Mouse (Mus musculus): Measurements from ENCODE around the gene Prkcb. TPM values are rescaled to one million over a fixed set of nuclear protein-coding genes. Genes with fewer than 3 reads are reported as not detected.

Prkcb gene
- polyA plus RNA-seq, 1 experiment from 2014 or later: 2.1 TPM

- Histone ChIP-seq H3K9ac (ENCODE audit: low read depth, low read length) (no peak overlapping the region), H3K9me3 (replicated peaks; ENCODE audit: low read length) (no peaks in the 10 kb centered on the region), H3K4me1 (replicated peaks; ENCODE audit: insufficient read depth, low read length) (no peaks in the 10 kb centered on the region), H3K4me2 (ENCODE audit: low read length) (no peak overlapping the region), H3K27ac (no peak overlapping the region), H3K4me3 (replicated peaks; ENCODE audit: low read depth, low read length) (no peak overlapping the region), H3K36me3 (ENCODE audit: insufficient read depth, low read length) (no peaks in the 10 kb centered on the region), H3K27me3 (ENCODE audit: insufficient read depth, low read length) (no peaks in the 10 kb centered on the region)
- DNase-seq (ENCODE audit: low spot score): no peak
- ATAC-seq (replicated peaks; ENCODE audit: low FRiP score, low read depth): no peak
- 84% methylated on average over 10 of the region's 10 CpGs for whole genome bisulfite sequencing
- no peak for TF ChIP-seq CTCF (IDR thresholded peaks at IDR 0.05; ENCODE audit: low read depth)
These were observed 360.8 kb downstream of the Prkcb start for GRCm38 (mm10) chr7:122649306-122649705.

GRCm38 (mm10) chr7:122652523-122652922 lies 364.0 kb downstream of the Prkcb start:
- no peaks in the 10 kb centered on the region for H3K4me1 ChIP-seq (replicated peaks; ENCODE audit: insufficient read depth, low read length)
- no peak for DNase-seq (ENCODE audit: low spot score)
- no peak for ATAC-seq (replicated peaks; ENCODE audit: low FRiP score, low read depth)
- no peak overlapping the region for H3K9ac ChIP-seq (ENCODE audit: low read depth, low read length)
- no peaks in the 10 kb centered on the region for H3K9me3 ChIP-seq (replicated peaks; ENCODE audit: low read length)
- no peak for TF ChIP-seq CTCF (IDR thresholded peaks at IDR 0.05; ENCODE audit: low read depth)
- H3K4me2 ChIP-seq (ENCODE audit: low read length): no peak overlapping the region
- 77% methylated on average over 3 of the region's 3 CpGs for WGBS
- H3K4me3 ChIP-seq (replicated peaks; ENCODE audit: low read depth, low read length): no peak overlapping the region
- no peaks in the 10 kb centered on the region for H3K36me3 ChIP-seq (ENCODE audit: insufficient read depth, low read length)
- no peak overlapping the region for H3K27ac ChIP-seq
- no peaks in the 10 kb centered on the region for H3K27me3 ChIP-seq (ENCODE audit: insufficient read depth, low read length)

- no peaks in the 10 kb centered on the region for H3K4me1 ChIP-seq (replicated peaks; ENCODE audit: insufficient read depth, low read length)
- ATAC-seq (replicated peaks; ENCODE audit: low FRiP score, low read depth) (no peak), DNase-seq (ENCODE audit: low spot score) (no peak)
- H3K27me3 ChIP-seq (ENCODE audit: insufficient read depth, low read length): no peaks in the 10 kb centered on the region
- no peak overlapping the region for H3K4me2 ChIP-seq (ENCODE audit: low read length)
- TF ChIP-seq CTCF (IDR thresholded peaks at IDR 0.05; ENCODE audit: low read depth): no peak
- H3K4me3 ChIP-seq (replicated peaks; ENCODE audit: low read depth, low read length): no peak overlapping the region
- 90% methylated on average over 3 of the region's 3 CpGs for WGBS
- H3K9me3 ChIP-seq (replicated peaks; ENCODE audit: low read length): no peaks in the 10 kb centered on the region
- no peak overlapping the region for H3K9ac ChIP-seq (ENCODE audit: low read depth, low read length)
- H3K27ac ChIP-seq: no peak overlapping the region
- H3K36me3 ChIP-seq (ENCODE audit: insufficient read depth, low read length): no peaks in the 10 kb centered on the region
These were observed 368.1 kb downstream of the Prkcb start for GRCm38 (mm10) chr7:122656671-122657070.

GRCm38 (mm10) chr7:122657423-122658126 lies 369.0 kb downstream of the Prkcb start:
- TF ChIP-seq CTCF (IDR thresholded peaks at IDR 0.05; ENCODE audit: low read depth): no peak
- no peak overlapping the region for H3K9ac ChIP-seq (ENCODE audit: low read depth, low read length)
- no peak for ATAC-seq (replicated peaks; ENCODE audit: low FRiP score, low read depth)

GRCm38 (mm10) chr7:122665311-122666049 lies 376.9 kb downstream of the Prkcb start:
- no peak overlapping the region for H3K4me3 ChIP-seq (replicated peaks; ENCODE audit: low read depth, low read length)
- ATAC-seq (replicated peaks; ENCODE audit: low FRiP score, low read depth): no peak
- H3K9ac ChIP-seq (ENCODE audit: low read depth, low read length): no peak overlapping the region
- TF ChIP-seq CTCF (IDR thresholded peaks at IDR 0.05; ENCODE audit: low read depth): no peak
- H3K27me3 ChIP-seq (ENCODE audit: insufficient read depth, low read length): no peaks in the 10 kb centered on the region
- H3K36me3 ChIP-seq (ENCODE audit: insufficient read depth, low read length): no peaks in the 10 kb centered on the region
- DNase-seq (ENCODE audit: low spot score): no peak
- 71% methylated on average over 7 of the region's 7 CpGs for WGBS
- H3K9me3 ChIP-seq (replicated peaks; ENCODE audit: low read length): no peaks in the 10 kb centered on the region
- H3K27ac ChIP-seq: no peak overlapping the region
- no peaks in the 10 kb centered on the region for H3K4me1 ChIP-seq (replicated peaks; ENCODE audit: insufficient read depth, low read length)
- H3K4me2 ChIP-seq (ENCODE audit: low read length): no peak overlapping the region

More at GRCm38 (mm10) chr7:122657423-122658126, 369.0 kb downstream of the Prkcb start:
- no peak for DNase-seq (ENCODE audit: low spot score)
- Histone ChIP-seq H3K27me3 (ENCODE audit: insufficient read depth, low read length) (no peaks in the 10 kb centered on the region), H3K27ac (no peak overlapping the region), H3K4me2 (ENCODE audit: low read length) (no peak overlapping the region), H3K4me3 (replicated peaks; ENCODE audit: low read depth, low read length) (no peak overlapping the region), H3K9me3 (replicated peaks; ENCODE audit: low read length) (no peaks in the 10 kb centered on the region), H3K4me1 (replicated peaks; ENCODE audit: insufficient read depth, low read length) (no peaks in the 10 kb centered on the region), H3K36me3 (ENCODE audit: insufficient read depth, low read length) (no peaks in the 10 kb centered on the region)
- WGBS: 90% methylated on average over 5 of the region's 5 CpGs

GRCm38 (mm10) chr7:122667903-122668302 lies 379.4 kb downstream of the Prkcb start:
- H3K36me3 ChIP-seq (ENCODE audit: insufficient read depth, low read length): no peaks in the 10 kb centered on the region
- no peaks in the 10 kb centered on the region for H3K9me3 ChIP-seq (replicated peaks; ENCODE audit: low read length)
- no peak overlapping the region for H3K9ac ChIP-seq (ENCODE audit: low read depth, low read length)
- no peaks in the 10 kb centered on the region for H3K4me1 ChIP-seq (replicated peaks; ENCODE audit: insufficient read depth, low read length)
- WGBS: 31% methylated on average over 5 of the region's 5 CpGs
- H3K4me2 ChIP-seq (ENCODE audit: low read length): no peak overlapping the region
- no peak overlapping the region for H3K4me3 ChIP-seq (replicated peaks; ENCODE audit: low read depth, low read length)
- H3K27ac ChIP-seq: no peak overlapping the region
- DNase-seq (ENCODE audit: low spot score) (peak; percentile 35), ATAC-seq (replicated peaks; ENCODE audit: low FRiP score, low read depth) (no peak)
- no peaks in the 10 kb centered on the region for H3K27me3 ChIP-seq (ENCODE audit: insufficient read depth, low read length)
- TF ChIP-seq CTCF (IDR thresholded peaks at IDR 0.05; ENCODE audit: low read depth): peak; percentile 70
